Mouse (Mus musculus) kidney, postnatal 0 days (tissue): ENCODE results near the gene Ano8. TPM values are rescaled to one million over a fixed set of nuclear protein-coding genes. Genes with fewer than 3 reads are reported as not detected.

Experiments
- ATAC-seq: fragments of 200-750 bp; cut with Nextera tagmentation; replicated peaks from 2 replicates; pipeline ENCODE4 v1.8.0; 2017; ENCODE audit warnings: low read depth, moderate number of reproducible peaks, moderate TSS enrichment, moderate library complexity; ENCODE audit not compliant: low FRiP score
- DNase-seq: peaks from one replicate; pipeline ENCODE4 v3.0.0-alpha.2; 2016; ENCODE audit warnings: low spot score
- H3K27ac ChIP-seq: fragments of 300-500 bp; sonication (generic); 2 replicates; pipeline ENCODE4 v1.5.1; 2014; ENCODE audit warnings: mild to moderate bottlenecking
- H3K27me3 ChIP-seq: fragments of 300-500 bp; sonication (generic); 2 replicates; pipeline ENCODE4 v1.6.1; 2014; ENCODE audit warnings: low read length, mixed read lengths; ENCODE audit not compliant: insufficient read depth
- H3K36me3 ChIP-seq: fragments of 300-500 bp; sonication (generic); 2 replicates; pipeline ENCODE4 v1.6.1; 2014; ENCODE audit warnings: low read length, mixed read lengths; ENCODE audit not compliant: insufficient read depth
- H3K4me1 ChIP-seq: fragments of 300-500 bp; sonication (generic); replicated peaks from 2 replicates; pipeline ENCODE4 v1.6.1; 2014; ENCODE audit warnings: antibody characterized with exemption, low read length, mixed read lengths; ENCODE audit not compliant: insufficient read depth
- H3K4me2 ChIP-seq: fragments of 300-500 bp; sonication (generic); 2 replicates; pipeline ENCODE4 v1.6.1; 2014; ENCODE audit warnings: mild to moderate bottlenecking, low read length, moderate library complexity, mixed read lengths
- H3K4me3 ChIP-seq: fragments of 300-500 bp; sonication (generic); replicated peaks from 2 replicates; pipeline ENCODE4 v1.5.1; 2014; ENCODE audit warnings: low read depth, low read length
- H3K9ac ChIP-seq: fragments of 300-500 bp; sonication (generic); 2 replicates; pipeline ENCODE4 v1.6.1; 2014; ENCODE audit warnings: low read depth, low read length
- H3K9me3 ChIP-seq: fragments of 300-500 bp; sonication (generic); replicated peaks from 2 replicates; pipeline ENCODE4 v1.6.1; 2016; ENCODE audit warnings: low read length, inconsistent platforms, mixed read lengths
- CTCF ChIP-seq: IDR thresholded peaks from 2 replicates; pipeline ENCODE4 v1.5.1; 2016; ENCODE audit warnings: antibody characterized with exemption, low read depth, mild to moderate bottlenecking, moderate library complexity
- WGBS: fragments of 180-500 bp; shearing (Covaris S2); extraction: QIAGEN DNeasy Blood & Tissue Kit; methylation state at CpG from one replicate; pipeline ENCODE4 v1.1.7; 2014; 5-methylcytosine and 5-hydroxymethylcytosine counted together
- polyA plus RNA-seq: library from polyadenylated mRNA; unstranded; fragments of >200 nt; fragmentation: Nextera tagmentation; extraction: Ambion mirVana; gene quantifications from 2 replicates; pipeline ENCODE4 v1.2.1, GENCODE M21; 2015

Gene Ano8
- polyA plus RNA-seq, 1 experiment from 2014 or later, result 1.4 TPM

- ATAC-seq (peak; percentile 14), DNase-seq (peak; percentile 93)
- Histone ChIP-seq H3K27me3 (no peaks in the 10 kb centered on the region), H3K9me3 (no peaks in the 10 kb centered on the region), H3K27ac (peak overlapping the region; percentile 80), H3K4me1 (peaks cover 28% of the 10 kb centered on the region), H3K4me3 (no peak overlapping the region), H3K4me2 (no peak overlapping the region), H3K36me3 (peaks cover 17% of the 10 kb centered on the region), H3K9ac (no peak overlapping the region)
- TF ChIP-seq CTCF, result peak; percentile 86
- WGBS, result 19% methylated on average over 15 of the region's 16 CpGs
Observed at GRCm38 (mm10) chr8:71495039-71495438, 9.3 kb upstream of the Ano8 start.

- H3K36me3 ChIP-seq, result peaks cover 12% of the 10 kb centered on the region; the same call in 1 of the 2 replicates
- H3K4me1 ChIP-seq, result peaks cover 18% of the 10 kb centered on the region; the same call in 1 of the 2 replicates
- H3K9me3 ChIP-seq, result no peaks in the 10 kb centered on the region
- peak; percentile 34; the same call in 1 of the 2 replicates for TF ChIP-seq CTCF
- peak overlapping the region; percentile 80 for H3K9ac ChIP-seq
- H3K4me3 ChIP-seq, result peak overlapping the region; percentile 71
- DNase-seq (peak; percentile 98), ATAC-seq (peak; percentile 88)
- H3K27me3 ChIP-seq, result no peaks in the 10 kb centered on the region
- WGBS, result under 1% methylated on average over 22 of the region's 22 CpGs
- peak overlapping the region; percentile 93 for H3K27ac ChIP-seq
- H3K4me2 ChIP-seq, result peak overlapping the region; percentile 100
Observed at GRCm38 (mm10) chr8:71488454-71488853, 2.7 kb upstream of the Ano8 start.

- H3K4me2 ChIP-seq, result peak within 1 kb of the TSS; percentile 100
- ATAC-seq (peak; percentile 29; the same call in 1 of the 2 replicates), DNase-seq (peak; percentile 89)
- TF ChIP-seq CTCF, result no peak
- WGBS, result under 1% methylated on average over 33 of the region's 33 CpGs
- peak within 1 kb of the TSS; percentile 71 for H3K4me3 ChIP-seq
- peak within 1 kb of the TSS; percentile 93 for H3K27ac ChIP-seq
- peak within 1 kb of the TSS; percentile 80 for H3K9ac ChIP-seq
- peaks cover 18% of the 10 kb centered on the region; the same call in 1 of the 2 replicates for H3K4me1 ChIP-seq
- H3K9me3 ChIP-seq, result no peaks in the 10 kb centered on the region
- no peaks in the 10 kb centered on the region for H3K27me3 ChIP-seq
- H3K36me3 ChIP-seq, result peaks cover 12% of the 10 kb centered on the region; the same call in 1 of the 2 replicates
Observed at GRCm38 (mm10) chr8:71487691-71488445, 2.1 kb upstream of the Ano8 start, which contains the start of gene Gtpbp3. Gtpbp3 (plus strand) TSS chr8:71488103.

- H3K9me3 ChIP-seq, result no peaks in the 10 kb centered on the region
- ATAC-seq (no peak), DNase-seq (no peak)
- no peak for TF ChIP-seq CTCF
- H3K4me3 ChIP-seq, result peak overlapping the region; percentile 55; the same call in 1 of the 2 replicates
- H3K36me3 ChIP-seq, result 0 out of 2 replicates have a peak, but pooled peaks cover 4% of the 10 kb centered on the region
- 11% methylated on average over 7 of the region's 7 CpGs for WGBS
- no peak overlapping the region for H3K9ac ChIP-seq
- no peak overlapping the region for H3K27ac ChIP-seq
- peaks cover 18% of the 10 kb centered on the region; the same call in 1 of the 2 replicates for H3K4me1 ChIP-seq
- H3K4me2 ChIP-seq, result peak overlapping the region; percentile 83
- H3K27me3 ChIP-seq, result no peaks in the 10 kb centered on the region
Observed at GRCm38 (mm10) chr8:71486136-71486529, 370 bp upstream of the Ano8 start.

- Histone ChIP-seq H3K4me2 (peak overlapping the region; percentile 83), H3K36me3 (no peaks in the 10 kb centered on the region), H3K4me1 (peaks cover 18% of the 10 kb centered on the region; the same call in 1 of the 2 replicates), H3K9me3 (no peaks in the 10 kb centered on the region), H3K27me3 (no peaks in the 10 kb centered on the region), H3K4me3 (no peak overlapping the region), H3K27ac (no peak overlapping the region), H3K9ac (no peak overlapping the region)
- TF ChIP-seq CTCF, result no peak
- no peak for ATAC-seq
- no peak for DNase-seq
- WGBS, result 96% methylated on average over 19 of the region's 19 CpGs
Observed at GRCm38 (mm10) chr8:71484736-71485135, 1.0 kb downstream of the Ano8 start.

GRCm38 (mm10) chr8:71483932-71484331, 1.8 kb downstream of the Ano8 start:
- peak; percentile 64 for DNase-seq
- no peak for ATAC-seq
- Histone ChIP-seq H3K4me3 (no peak overlapping the region), H3K4me1 (peaks cover 11% of the 10 kb centered on the region; the same call in 1 of the 2 replicates), H3K27ac (no peak overlapping the region), H3K9me3 (no peaks in the 10 kb centered on the region), H3K4me2 (no peak overlapping the region), H3K27me3 (no peaks in the 10 kb centered on the region), H3K9ac (no peak overlapping the region), H3K36me3 (no peaks in the 10 kb centered on the region)
- 57% methylated on average over 8 of the region's 8 CpGs for WGBS
- TF ChIP-seq CTCF, result no peak
